Mouse (Mus musculus) small intestine, adult 2 months (tissue): ENCODE measurements at regions not wholly inside any gene's neighbourhood (a gene's known extent, or its start where the extent isn't known, plus 50 kb on each side); places are given as distances from the start of the nearest gene placed in this dataset.

Source experiments
- CTCF ChIP-seq: fragments of 200-500 bp; IDR thresholded peaks from 2 replicates; pipeline ENCODE4 v1.5.1; 2012; ENCODE audit warnings: low read depth, mild to moderate bottlenecking, control low read depth, inconsistent platforms, low read length, moderate library complexity, mixed read lengths; ENCODE audit not compliant: insufficient replicate concordance, insufficient read length; ENCODE audit errors: extremely low read depth
- POLR2A ChIP-seq: fragments of 200-500 bp; IDR thresholded peaks from 2 replicates; pipeline ENCODE4 v1.6.1; 2012; ENCODE audit warnings: low read depth, mild to moderate bottlenecking, control low read depth, inconsistent platforms, low read length, moderate library complexity

DNA sequence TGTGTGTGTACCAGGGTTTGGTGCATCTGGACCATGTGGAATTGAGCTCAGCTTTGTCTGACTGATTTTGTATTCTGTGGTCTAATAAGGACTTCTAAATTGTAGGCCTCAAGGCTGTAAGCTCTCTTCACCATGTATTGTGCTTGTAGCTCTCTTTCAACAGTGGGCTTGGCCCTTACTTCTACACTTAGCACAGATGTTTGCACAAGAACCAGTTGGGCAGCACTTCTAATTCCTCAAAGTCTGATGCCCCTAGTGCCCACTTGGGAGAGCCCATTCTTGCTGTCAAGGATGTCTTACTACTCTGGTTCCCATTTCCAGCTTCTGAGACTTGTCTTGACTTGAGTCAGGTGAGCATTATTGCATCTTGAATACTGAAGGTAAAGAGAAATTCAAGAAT, 114.5 kb upstream of the Slco3a1 start:
- TF ChIP-seq CTCF = no peak
- no peak for TF ChIP-seq POLR2A
